Mouse (Mus musculus): ENCODE data around the gene Noc2l.

The Noc2l gene

GRCm38 (mm10) chr4:156235808-156236533 lies at the start of gene Noc2l:
TSS of gene Noc2l (plus strand) at chr4:156236010.
- peak; percentile 66 for DNase-seq (ENCODE audit: low spot score)

- no peak for DNase-seq (ENCODE audit: low spot score)
Measured at GRCm38 (mm10) chr4:156188162-156188810, 47.5 kb upstream of the Noc2l start.

- no peak for DNase-seq (ENCODE audit: low spot score)
Measured at GRCm38 (mm10) chr4:156188811-156189323, 46.9 kb upstream of the Noc2l start.

DNA sequence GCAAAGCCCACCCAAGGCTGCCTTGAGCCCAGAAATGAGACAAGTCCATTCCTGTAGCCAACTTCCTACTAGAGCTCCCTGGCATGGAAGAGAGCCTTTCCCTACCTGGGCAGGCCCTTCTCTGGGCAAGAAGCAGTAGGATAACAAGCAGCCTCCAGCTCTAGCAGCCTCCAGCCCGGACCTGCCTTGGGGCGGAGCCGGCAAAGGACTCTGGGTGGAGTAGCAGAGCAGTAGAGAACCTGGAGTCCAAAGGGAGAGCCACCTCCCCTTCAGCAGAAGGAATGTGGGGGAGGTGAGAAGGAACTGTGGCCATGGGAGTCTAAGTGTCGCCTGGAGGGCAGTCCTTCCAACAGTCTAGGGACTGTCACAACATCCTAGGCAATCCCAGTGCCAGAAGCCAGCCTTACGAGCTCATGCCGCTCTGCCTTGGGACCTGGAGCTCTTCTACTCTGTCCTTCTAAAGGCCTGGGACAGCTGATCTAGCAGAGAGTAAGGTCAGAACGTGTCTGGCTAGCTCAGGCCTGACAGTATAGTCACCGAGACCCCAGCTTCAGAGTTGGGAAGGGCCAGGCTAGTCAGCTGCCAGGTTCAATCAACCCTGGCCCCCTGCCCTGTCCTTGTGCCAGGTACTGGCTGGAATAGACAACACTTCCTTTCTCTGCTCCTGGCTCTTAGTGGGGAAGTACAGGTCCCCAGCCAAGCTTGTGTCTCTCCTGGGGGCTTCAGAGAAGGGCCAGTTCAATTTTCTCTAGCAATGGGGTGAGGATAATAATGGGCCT lies 43.2 kb upstream of the Noc2l start:
- DNase-seq (ENCODE audit: low spot score) = no peak

GRCm38 (mm10) chr4:156193200-156193590 lies 42.6 kb upstream of the Noc2l start:
- DNase-seq (ENCODE audit: low spot score) = no peak

DNA sequence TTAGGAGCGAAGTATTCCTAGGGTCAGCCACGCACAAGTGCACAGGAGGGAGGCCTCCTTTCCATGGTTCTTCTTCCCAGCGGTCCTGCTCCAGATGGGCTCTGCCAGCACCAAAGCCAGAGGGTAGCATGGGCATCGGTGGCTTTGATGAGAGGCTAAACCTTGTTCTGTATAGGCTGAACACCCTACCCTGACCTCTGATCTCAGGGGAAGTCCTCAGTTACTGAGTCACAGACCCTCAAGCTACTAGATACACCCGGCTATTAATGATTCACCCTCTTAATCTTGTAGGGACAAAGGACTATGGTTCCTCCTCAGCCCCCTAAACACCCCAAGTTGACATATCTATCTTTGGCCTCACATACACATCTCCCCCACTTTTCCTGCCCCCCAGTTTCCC lies 41.9 kb upstream of the Noc2l start:
- no peak for DNase-seq (ENCODE audit: low spot score)

GRCm38 (mm10) chr4:156194346-156194745 lies 41.5 kb upstream of the Noc2l start:
- no peak for DNase-seq (ENCODE audit: low spot score)

GRCm38 (mm10) chr4:156195927-156196870 lies 39.6 kb upstream of the Noc2l start:
- no peak for DNase-seq (ENCODE audit: low spot score)

GRCm38 (mm10) chr4:156197131-156197828 lies 38.5 kb upstream of the Noc2l start, which contains the start of gene Agrn:
TSS of gene Agrn (minus strand) at chr4:156197488.
- DNase-seq (ENCODE audit: low spot score) = no peak

- peak; percentile 71 for DNase-seq (ENCODE audit: low spot score)
Measured at GRCm38 (mm10) chr4:156197829-156198205, 38.0 kb upstream of the Noc2l start.

GRCm38 (mm10) chr4:156200623-156201475 lies 35.0 kb upstream of the Noc2l start, which contains the start of gene Isg15:
TSS of gene Isg15 (minus strand) at chr4:156200818.
- no peak for DNase-seq (ENCODE audit: low spot score)

DNA sequence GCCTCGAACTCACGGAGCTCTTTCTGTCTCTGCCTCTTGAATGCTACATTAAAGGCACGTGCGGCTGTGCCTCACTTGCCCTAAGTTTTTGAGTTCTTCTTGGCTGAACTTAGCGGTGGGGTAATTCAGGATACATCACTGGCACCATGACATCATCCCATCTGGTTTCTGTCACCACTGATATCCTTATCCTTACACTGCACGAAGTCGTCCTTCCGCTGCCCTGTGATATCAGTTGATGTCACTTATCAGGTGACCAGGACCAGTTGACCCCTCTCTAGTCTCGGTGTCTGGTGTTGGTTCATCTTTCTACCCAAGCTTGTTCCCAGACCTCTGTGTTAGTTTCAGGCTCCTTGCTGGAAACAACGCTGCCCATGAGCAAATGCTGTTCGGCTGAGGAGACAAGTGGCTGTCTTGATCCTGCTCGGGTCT lies 33.3 kb upstream of the Noc2l start:
- DNase-seq (ENCODE audit: low spot score) = no peak

- DNase-seq (ENCODE audit: low spot score) = no peak
Measured at GRCm38 (mm10) chr4:156203001-156203412, 32.8 kb upstream of the Noc2l start, which contains the start of gene AW011738. TSS of gene AW011738 (plus strand) at chr4:156203304.

DNA sequence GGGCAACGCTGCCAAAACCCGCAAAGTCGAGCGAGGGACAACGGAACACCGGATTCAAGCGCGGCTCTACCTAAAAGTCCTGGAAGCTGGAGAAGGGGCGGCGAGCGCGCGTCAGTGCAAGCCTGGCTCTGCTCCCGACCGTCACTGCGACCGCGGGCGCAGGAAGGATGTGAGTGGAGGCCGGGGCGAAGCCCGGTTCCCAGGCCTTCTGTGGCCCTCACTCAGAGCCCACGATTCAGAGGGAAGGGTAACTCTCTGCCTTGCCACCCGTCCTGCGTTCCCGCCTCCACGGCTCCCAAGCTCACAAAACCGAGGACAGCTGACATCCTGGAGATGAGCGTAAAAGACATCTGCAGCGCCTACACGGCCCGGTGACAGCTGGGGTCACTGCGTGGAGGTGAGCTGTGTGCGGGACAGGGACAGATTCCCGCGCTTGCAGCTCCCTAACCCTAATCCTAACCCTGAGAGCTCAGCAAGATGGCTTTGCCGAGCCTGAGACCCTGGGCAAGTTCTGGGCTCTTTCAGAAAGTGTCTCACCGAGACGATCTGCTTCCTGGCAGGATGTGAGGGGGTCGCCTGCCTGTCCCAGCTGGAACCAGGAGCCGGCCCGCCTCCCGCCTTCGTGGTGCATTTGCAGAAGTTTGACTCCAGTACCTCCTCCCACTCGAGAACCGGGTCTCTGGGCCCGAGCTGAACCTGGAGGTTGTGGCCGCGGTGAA lies 32.2 kb upstream of the Noc2l start:
- no peak for DNase-seq (ENCODE audit: low spot score)

DNA sequence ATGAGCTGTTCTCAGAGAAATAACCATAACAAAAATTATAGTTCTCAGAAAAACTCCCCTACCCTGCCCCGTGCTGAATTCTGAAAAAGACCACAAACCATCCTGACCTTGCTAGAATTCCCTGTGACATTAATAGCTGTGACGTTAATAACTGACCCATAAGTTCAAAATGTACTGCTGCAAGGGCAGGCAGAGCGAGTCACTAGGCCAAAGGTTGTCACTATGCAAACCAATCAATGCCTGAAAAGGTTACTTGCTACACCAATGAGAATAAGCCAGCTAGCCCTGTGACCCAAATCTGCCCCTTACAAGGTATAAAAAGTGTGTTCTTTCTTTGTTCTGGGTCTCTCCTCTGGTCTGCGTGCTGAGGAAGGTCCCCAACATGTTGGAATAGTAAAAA lies 26.9 kb upstream of the Noc2l start:
- DNase-seq (ENCODE audit: low spot score) = no peak

DNA sequence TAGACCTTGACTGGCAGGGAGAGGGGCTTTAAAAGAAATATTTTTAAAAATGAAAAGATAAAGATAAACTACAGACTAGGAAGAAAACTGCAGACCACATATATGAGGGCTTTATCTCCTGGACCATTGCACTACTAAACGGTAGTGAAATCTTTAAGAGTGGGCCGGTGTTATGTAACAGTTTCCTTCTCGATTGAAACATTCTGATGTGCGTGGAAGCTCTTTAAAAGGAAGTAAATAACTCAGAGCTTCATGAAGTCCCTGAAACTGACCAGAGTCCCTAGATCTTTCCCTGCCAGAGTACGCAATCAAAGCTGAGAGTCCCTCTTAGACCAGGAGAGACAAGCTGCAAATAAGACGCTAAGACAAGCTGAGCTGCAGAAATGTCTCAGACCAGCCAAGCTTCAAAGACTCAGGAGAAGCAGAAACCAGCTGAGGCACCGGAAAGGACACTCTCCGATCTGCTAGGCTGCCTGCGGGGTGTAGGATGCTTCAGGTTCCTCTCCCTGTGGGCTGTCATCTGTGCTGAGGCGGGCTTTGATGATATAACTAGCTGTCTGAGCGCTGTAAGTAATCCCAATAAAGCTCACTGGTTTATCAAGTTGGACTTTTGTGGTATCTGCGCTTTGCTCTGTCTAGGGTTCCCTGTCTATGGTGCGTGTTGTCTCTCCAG lies 25.7 kb upstream of the Noc2l start:
- DNase-seq (ENCODE audit: low spot score) = no peak

- no peak for DNase-seq (ENCODE audit: low spot score)
Measured at GRCm38 (mm10) chr4:156213134-156213533, 22.7 kb upstream of the Noc2l start.

DNA sequence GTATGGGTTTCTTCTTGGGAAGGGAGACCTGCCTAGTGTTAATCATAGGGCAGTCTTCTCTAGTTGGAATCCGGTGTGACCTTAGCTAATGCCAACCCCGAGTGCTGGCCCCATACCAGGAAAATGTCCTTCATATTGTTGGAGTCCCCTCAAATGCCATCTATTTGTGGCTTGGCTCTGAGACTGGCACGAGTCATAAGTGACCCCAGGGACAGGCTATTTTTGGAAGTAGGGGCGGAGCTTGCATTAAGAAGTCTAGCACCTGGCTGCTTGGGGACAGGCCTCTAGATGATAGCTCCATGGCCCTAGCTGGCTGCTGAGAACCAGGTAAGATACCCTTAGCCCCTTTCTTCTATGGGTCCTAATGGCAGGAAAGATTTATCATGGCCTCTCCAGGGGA lies 20.2 kb upstream of the Noc2l start, which contains the start of gene Perm1:
Perm1 (plus strand) TSS at position 220 of the 400 bp plus-strand sequence.
- no peak for DNase-seq (ENCODE audit: low spot score)

Data from ovary, postnatal 10 days (tissue).